Mouse (Mus musculus) bone marrow, adult 2 months (tissue): ENCODE results near the gene Gcnt3. TPM values are rescaled to one million over a fixed set of nuclear protein-coding genes. Genes with fewer than 3 reads are reported as not detected.
"Not testable (repeated sequence)": the region's sequence is repeated elsewhere in the genome, so short reads cannot be mapped to it uniquely, and the experiment has no call there.

Experiments used
- H3K27ac ChIP-seq: fragments of 200-500 bp; 2 replicates; pipeline ENCODE4 v1.5.1; 2012; ENCODE audit warnings: low read depth, mild to moderate bottlenecking, control low read depth, inconsistent platforms, low read length; ENCODE audit not compliant: control insufficient read depth, poor library complexity, insufficient read depth
- H3K4me1 ChIP-seq: fragments of 200-500 bp; 2 replicates; pipeline ENCODE4 v1.6.1; 2011; ENCODE audit warnings: low read length; ENCODE audit not compliant: control insufficient read depth, insufficient read depth
- H3K4me3 ChIP-seq: fragments of 200-500 bp; replicated peaks from 2 replicates; pipeline ENCODE3; 2011; ENCODE audit warnings: mild to moderate bottlenecking, low read depth, low read length, control low read depth; ENCODE audit not compliant: control insufficient read depth
- CTCF ChIP-seq: fragments of 200-500 bp; IDR thresholded peaks from 2 replicates; pipeline ENCODE4 v1.5.1; 2011; ENCODE audit warnings: low read length, control low read depth; ENCODE audit not compliant: control insufficient read depth, insufficient read depth
- POLR2A ChIP-seq: fragments of 200-500 bp; IDR thresholded peaks from 2 replicates; pipeline ENCODE4 v1.6.1; 2011; ENCODE audit warnings: low read depth, mild to moderate bottlenecking, control low read depth, low read length, borderline replicate concordance; ENCODE audit not compliant: control insufficient read depth
- WGBS: fragments of 180-500 bp; shearing (Covaris S2); methylation state at CpG from one replicate; pipeline ENCODE4 v1.1.7; 2018; 5-methylcytosine and 5-hydroxymethylcytosine counted together
- polyA plus RNA-seq: library from polyadenylated mRNA; stranded (reverse); fragments of >200 nt; gene quantifications from 2 replicates; pipeline ENCODE4 v1.2.4, GENCODE M21; 2011; ENCODE audit warnings: low replicate concordance; ENCODE audit not compliant: missing spikeins, insufficient read depth, insufficient read length

The Gcnt3 gene
- polyA plus RNA-seq, 1 experiment, result 0.70 TPM

GRCm38 (mm10) chr9:70039597-70040385, 1.9 kb upstream of the Gcnt3 start:
- WGBS, result 77% methylated on average over 6 of the region's 6 CpGs
- no peaks in the 10 kb centered on the region; the same call in 1 of the 2 replicates for H3K4me1 ChIP-seq
- H3K27ac ChIP-seq, result no peak overlapping the region
- TF ChIP-seq CTCF, result no peak
- no peak for TF ChIP-seq POLR2A
- no peak overlapping the region for H3K4me3 ChIP-seq

DNA sequence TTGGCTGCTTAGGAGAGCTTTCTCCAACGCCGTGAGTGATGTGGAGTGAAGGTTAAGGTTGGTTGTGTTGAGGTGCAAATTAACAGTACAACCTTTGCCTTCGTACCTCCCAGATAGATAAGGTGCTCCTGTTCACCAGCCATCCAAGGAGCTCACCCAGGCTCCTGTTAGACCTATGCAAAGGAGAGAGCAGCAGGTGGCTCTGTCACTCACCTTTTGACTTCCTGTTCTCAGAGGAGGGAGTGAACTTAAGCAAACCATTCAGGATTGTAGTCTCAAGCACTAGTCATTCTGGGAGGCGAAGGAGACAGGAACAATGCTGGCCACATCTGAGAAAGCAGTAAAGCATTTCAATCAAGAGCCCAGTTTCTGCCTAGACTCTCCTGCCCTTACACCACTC, 1.2 kb downstream of the Gcnt3 start:
- Histone ChIP-seq H3K27ac (no peak overlapping the region), H3K4me3 (no peak overlapping the region), H3K4me1 (no peaks in the 10 kb centered on the region; the same call in 1 of the 2 replicates)
- no peak for TF ChIP-seq CTCF
- no peak for TF ChIP-seq POLR2A
- 75% methylated on average over 4 of the region's 4 CpGs for WGBS

GRCm38 (mm10) chr9:70034702-70035101, 3.2 kb downstream of the Gcnt3 start:
- WGBS, result 38% methylated on average over 7 of the region's 7 CpGs
- no peaks in the 10 kb centered on the region; the same call in 1 of the 2 replicates for H3K4me1 ChIP-seq
- TF ChIP-seq POLR2A (no peak), CTCF (no peak)
- H3K4me3 ChIP-seq, result no peak overlapping the region
- no peak overlapping the region for H3K27ac ChIP-seq

GRCm38 (mm10) chr9:70033056-70033455, 4.8 kb downstream of the Gcnt3 start:
- TF ChIP-seq POLR2A (no peak), CTCF (no peak)
- Histone ChIP-seq H3K4me1 (no peaks in the 10 kb centered on the region; the same call in 1 of the 2 replicates), H3K27ac (no peak overlapping the region), H3K4me3 (no peak overlapping the region)
- WGBS, result 68% methylated on average over 9 of the region's 9 CpGs

DNA sequence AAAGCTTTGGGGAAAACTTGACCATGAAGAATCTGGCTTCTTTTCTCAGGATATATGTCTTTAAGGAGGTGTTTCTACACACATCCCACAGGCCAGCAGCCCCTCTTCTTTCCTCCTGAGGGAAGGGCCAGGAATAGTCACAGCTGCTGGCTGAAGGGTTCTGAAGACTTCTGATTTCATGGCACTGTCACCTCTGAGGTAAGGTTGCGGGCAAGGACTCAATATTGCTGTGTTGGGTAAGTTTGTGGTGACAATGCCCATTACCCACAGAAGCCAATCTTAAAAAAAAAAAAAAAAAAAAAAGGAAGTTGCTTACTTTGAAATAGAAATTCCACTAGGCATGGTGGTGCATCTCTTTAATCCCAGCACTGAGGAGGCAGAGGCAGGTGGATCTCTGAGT, 5.7 kb downstream of the Gcnt3 start:
- no peaks in the 10 kb centered on the region; the same call in 1 of the 2 replicates for H3K4me1 ChIP-seq
- no peak overlapping the region for H3K4me3 ChIP-seq
- no peak overlapping the region for H3K27ac ChIP-seq
- 10% methylated on average over 1 of the region's 1 CpGs for WGBS
- no peak for TF ChIP-seq CTCF
- TF ChIP-seq POLR2A, result no peak

DNA sequence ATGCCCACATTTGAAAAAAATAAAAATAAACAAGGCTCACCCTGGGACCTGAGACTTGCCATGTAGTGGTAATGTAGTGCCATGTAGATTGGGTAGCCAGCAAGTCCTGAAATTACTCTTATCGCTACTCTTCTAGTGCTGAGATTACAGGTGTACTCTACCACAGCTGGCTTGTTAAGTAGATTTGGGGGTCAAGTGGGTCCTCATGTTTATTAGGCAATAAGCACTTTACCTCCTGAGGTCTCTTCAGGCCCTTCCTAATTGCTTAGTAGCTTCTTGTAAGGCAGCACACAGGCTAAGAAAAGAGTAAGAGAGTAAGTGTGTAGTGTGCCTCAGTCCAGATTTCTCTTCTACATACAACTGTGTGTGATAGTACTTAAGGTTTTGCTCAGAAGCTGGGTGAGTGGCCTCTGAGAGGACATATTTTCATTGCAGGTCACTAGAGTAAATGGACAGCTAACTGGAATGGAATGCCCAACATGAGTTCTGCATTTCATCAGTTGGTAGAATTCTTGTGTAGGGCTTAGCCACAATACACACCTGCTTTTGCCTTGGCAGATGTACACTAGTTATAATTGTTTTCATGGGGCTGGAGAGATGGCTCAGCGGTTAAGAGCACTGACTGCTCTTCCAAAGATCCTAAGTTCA, 12.4 kb downstream of the Gcnt3 start:
- TF ChIP-seq CTCF (no peak), POLR2A (no peak)
- H3K4me3 ChIP-seq, result no peak overlapping the region
- H3K27ac ChIP-seq, result no peak overlapping the region
- WGBS, result 86% methylated on average over 2 of the region's 2 CpGs
- no peaks in the 10 kb centered on the region; the same call in 1 of the 2 replicates for H3K4me1 ChIP-seq

- no peak overlapping the region for H3K27ac ChIP-seq
- TF ChIP-seq CTCF (no peak), POLR2A (no peak)
- H3K4me1 ChIP-seq, result no peaks in the 10 kb centered on the region; the same call in 1 of the 2 replicates
- no peak overlapping the region for H3K4me3 ChIP-seq
These were observed 13.2 kb downstream of the Gcnt3 start for GRCm38 (mm10) chr9:70024648-70025047.

- H3K4me3 ChIP-seq, H3K4me1 ChIP-seq, H3K27ac ChIP-seq: not testable (repeated sequence)
- WGBS, result 63% methylated on average over 1 of the region's 1 CpGs
These were observed 14.3 kb downstream of the Gcnt3 start for GRCm38 (mm10) chr9:70023615-70024014.
